Mouse (Mus musculus) liver, adult 2 months (tissue): Measurements from ENCODE around the gene A230050P20Rik. TPM values are rescaled to one million over a fixed set of nuclear protein-coding genes. Genes with fewer than 3 reads are reported as not detected.

Experiments
- DNase-seq: peaks from one replicate; pipeline ENCODE4 v3.0.0-alpha.2; 2011; ENCODE audit warnings: low read depth, low spot score; ENCODE audit errors: extremely low read depth
- H3K27ac ChIP-seq: fragments of 200-500 bp; replicated peaks from 2 replicates; pipeline ENCODE4 v1.5.1; 2012; ENCODE audit warnings: low read depth, mild to moderate bottlenecking, control low read depth, inconsistent platforms, low read length; ENCODE audit not compliant: insufficient read depth
- H3K27me3 ChIP-seq: fragments of 200-500 bp; 2 replicates; pipeline ENCODE4 v1.6.1; 2012; ENCODE audit warnings: mild to moderate bottlenecking, moderate library complexity, low read length, inconsistent platforms; ENCODE audit not compliant: control insufficient read depth, insufficient read depth
- H3K36me3 ChIP-seq: fragments of 200-500 bp; 2 replicates; pipeline ENCODE4 v1.6.1; 2012; ENCODE audit warnings: low read length, inconsistent platforms; ENCODE audit not compliant: control insufficient read depth, insufficient read depth
- H3K4me1 ChIP-seq: fragments of 200-500 bp; 2 replicates; pipeline ENCODE4 v1.6.1; 2011; ENCODE audit warnings: low read length; ENCODE audit not compliant: control insufficient read depth, insufficient read depth
- H3K4me3 ChIP-seq: fragments of 200-500 bp; 2 replicates; pipeline ENCODE4 v1.5.1; 2011; ENCODE audit warnings: low read depth, mild to moderate bottlenecking, control low read depth, low read length, moderate library complexity; ENCODE audit not compliant: insufficient read depth
- H3K79me2 ChIP-seq: fragments of 200-500 bp; 2 replicates; pipeline ENCODE4 v1.6.1; 2012; ENCODE audit warnings: inconsistent platforms, mild to moderate bottlenecking, low read length, moderate library complexity; ENCODE audit not compliant: control insufficient read depth, insufficient read depth
- H3K9ac ChIP-seq: fragments of 200-500 bp; 2 replicates; pipeline ENCODE4 v1.6.1; 2012; ENCODE audit warnings: low read depth, mild to moderate bottlenecking, control low read depth, inconsistent platforms, low read length
- CTCF ChIP-seq: fragments of 200-500 bp; IDR thresholded peaks from 2 replicates; pipeline ENCODE4 v1.5.1; 2011; ENCODE audit warnings: low read depth, low read length, control low read depth
- POLR2A ChIP-seq: fragments of 200-500 bp; IDR thresholded peaks from 2 replicates; pipeline ENCODE4 v1.6.1; 2011; ENCODE audit warnings: low read length, control low read depth; ENCODE audit not compliant: insufficient read depth; ENCODE audit errors: extremely low read depth
- WGBS: fragments of 180-500 bp; shearing (Covaris S2); methylation state at CpG from one replicate; pipeline ENCODE4 v1.1.7; 2018; 5-methylcytosine and 5-hydroxymethylcytosine counted together
- polyA plus RNA-seq: library from polyadenylated mRNA; depleted of rRNA; stranded (reverse); fragments of >200 nt; gene quantifications from 2 replicates; pipeline ENCODE4 v1.2.3, GENCODE M21; 2012
- total RNA-seq: library from RNA; depleted of rRNA; stranded (reverse); fragments of >200 nt; gene quantifications from 2 replicates; pipeline ENCODE4 v1.2.3, GENCODE M21; 2014

The A230050P20Rik gene
- total and polyA plus RNA-seq, 2 experiments: 14.8 to 186 TPM

- DNase-seq: no peak
- 78% methylated on average over 23 of the region's 23 CpGs for WGBS
- TF ChIP-seq CTCF (no peak), POLR2A (no peak)
- no peaks in the 10 kb centered on the region for H3K27me3 ChIP-seq
- H3K36me3 ChIP-seq: peaks cover 14% of the 10 kb centered on the region
- H3K9ac ChIP-seq: no peak overlapping the region
- peaks cover 10% of the 10 kb centered on the region for H3K4me1 ChIP-seq
- H3K27ac ChIP-seq: no peak overlapping the region
- no peak overlapping the region for H3K4me3 ChIP-seq
- no peaks in the 10 kb centered on the region for H3K79me2 ChIP-seq
Observed at GRCm38 (mm10) chr9:20875021-20875790, 6.8 kb downstream of the A230050P20Rik start.

GRCm38 (mm10) chr9:20876318-20877117, 8.1 kb downstream of the A230050P20Rik start:
- Histone ChIP-seq H3K9ac (no peak overlapping the region), H3K4me3 (no peak overlapping the region), H3K4me1 (peaks cover 4% of the 10 kb centered on the region; the same call in 1 of the 2 replicates), H3K79me2 (no peaks in the 10 kb centered on the region), H3K27me3 (no peaks in the 10 kb centered on the region), H3K36me3 (peaks cover 10% of the 10 kb centered on the region), H3K27ac (no peak overlapping the region)
- WGBS: 72% methylated on average over 8 of the region's 9 CpGs
- DNase-seq: no peak
- no peak for TF ChIP-seq CTCF
- no peak for TF ChIP-seq POLR2A

GRCm38 (mm10) chr9:20877118-20878040, 8.9 kb downstream of the A230050P20Rik start:
- Histone ChIP-seq H3K36me3 (peaks cover 5% of the 10 kb centered on the region; the same call in 1 of the 2 replicates), H3K27ac (peak overlapping the region; percentile 18), H3K79me2 (no peaks in the 10 kb centered on the region), H3K4me1 (peaks cover 4% of the 10 kb centered on the region; the same call in 1 of the 2 replicates), H3K4me3 (peak overlapping the region; percentile 38), H3K9ac (peak overlapping the region; percentile 6), H3K27me3 (no peaks in the 10 kb centered on the region)
- TF ChIP-seq POLR2A (no peak), CTCF (0 out of 2 replicates have a peak, but pooled peaks have one; percentile 7)
- 33% methylated on average over 14 of the region's 14 CpGs for WGBS
- no peak for DNase-seq

- TF ChIP-seq POLR2A (peak; percentile 76), CTCF (peak; percentile 87)
- Histone ChIP-seq H3K36me3 (peaks cover 3% of the 10 kb centered on the region; the same call in 1 of the 2 replicates), H3K79me2 (no peaks in the 10 kb centered on the region), H3K27me3 (no peaks in the 10 kb centered on the region), H3K4me3 (peak overlapping the region; percentile 59), H3K27ac (peak overlapping the region; percentile 80), H3K9ac (peak overlapping the region; percentile 79), H3K4me1 (peaks cover 4% of the 10 kb centered on the region; the same call in 1 of the 2 replicates)
- peak; percentile 93 for DNase-seq
- under 1% methylated on average over 69 of the region's 69 CpGs for WGBS
Observed at GRCm38 (mm10) chr9:20878041-20878709, 9.7 kb downstream of the A230050P20Rik start.

GRCm38 (mm10) chr9:20878710-20879065, 10.2 kb downstream of the A230050P20Rik start:
- TF ChIP-seq POLR2A (no peak), CTCF (no peak)
- H3K9ac ChIP-seq: peak overlapping the region; percentile 79
- DNase-seq: no peak
- WGBS: 19% methylated on average over 10 of the region's 10 CpGs
- peak overlapping the region; percentile 80 for H3K27ac ChIP-seq
- H3K36me3 ChIP-seq: no peaks in the 10 kb centered on the region
- peak overlapping the region; percentile 59 for H3K4me3 ChIP-seq
- H3K4me1 ChIP-seq: peaks cover 4% of the 10 kb centered on the region; the same call in 1 of the 2 replicates
- H3K79me2 ChIP-seq: no peaks in the 10 kb centered on the region
- H3K27me3 ChIP-seq: no peaks in the 10 kb centered on the region
